Mouse (Mus musculus): Measurements from ENCODE around the gene Gm20388.

- peak; percentile 55 for TF ChIP-seq CTCF (IDR thresholded peaks at IDR 0.05; ENCODE audit: control insufficient read depth, insufficient read depth, low read length)
- TF ChIP-seq POLR2A (IDR thresholded peaks at IDR 0.05; ENCODE audit: borderline replicate concordance, control insufficient read depth, low read depth, low read length): no peak
Measured at GRCm38 (mm10) chr8:119984085-119984484, 73.4 kb downstream of the Gm20388 start.

All from bone marrow, adult 2 months (tissue).